Mouse (Mus musculus) heart, postnatal 4 days (tissue): ENCODE measurements at regions not wholly inside any gene's neighbourhood (a gene's known extent, or its start where the extent isn't known, plus 50 kb on each side); places are given as distances from the start of the nearest gene placed in this dataset.

Experiments
- DNase-seq: peaks from one replicate; pipeline ENCODE4 v3.0.0; 2021

DNA sequence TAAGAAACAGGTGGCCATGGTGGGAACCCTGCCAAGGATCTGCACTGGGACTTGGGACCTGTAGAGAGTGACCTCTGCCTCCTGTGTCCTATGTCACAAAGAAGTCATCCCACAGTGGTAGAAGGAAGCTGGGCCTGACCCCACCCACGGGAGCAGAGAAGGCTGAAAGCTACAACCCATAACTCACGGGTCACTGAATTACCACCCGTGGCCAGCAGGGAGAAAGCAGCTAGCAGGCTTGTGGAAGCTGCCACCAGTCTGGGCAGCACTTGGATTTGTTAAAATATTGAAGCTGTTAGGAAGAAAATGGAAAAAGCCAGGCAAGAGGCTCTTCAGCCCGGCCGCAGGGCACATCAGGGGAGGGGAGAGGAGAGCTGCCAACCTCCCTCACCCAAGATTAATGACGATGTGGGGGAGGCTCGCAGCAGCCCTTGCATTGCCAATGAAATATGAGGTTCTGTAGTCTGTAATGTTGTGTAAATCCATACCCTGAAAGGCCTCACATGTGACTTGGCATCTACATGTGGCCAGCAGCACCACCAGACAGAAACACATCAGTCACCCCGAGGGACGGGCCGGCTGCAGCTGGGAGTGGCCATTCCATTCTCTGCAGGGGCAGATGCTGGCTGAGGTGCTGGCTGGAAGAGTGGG lies 94.5 kb downstream of the Olfm1 start:
- no peak for DNase-seq

DNA sequence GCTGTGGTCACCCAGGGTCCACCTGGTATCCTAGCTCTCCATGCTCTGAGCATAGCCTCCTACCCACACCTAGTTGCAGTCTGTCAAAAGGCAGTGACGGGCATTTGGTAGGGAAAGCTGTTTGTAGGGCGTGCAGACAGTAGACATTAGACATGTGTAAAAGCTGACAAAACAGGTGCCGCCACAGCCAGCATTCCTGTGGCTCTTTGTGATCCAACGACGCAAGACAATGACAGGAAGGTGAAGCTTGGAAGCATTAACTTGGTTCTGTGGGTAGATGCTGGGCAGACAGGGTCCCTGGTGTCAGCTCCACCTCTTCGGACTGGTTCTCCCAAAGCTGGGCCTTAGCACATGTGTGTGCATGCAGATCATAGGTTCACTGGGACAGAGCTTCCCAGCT lies 96.5 kb downstream of the Olfm1 start:
- DNase-seq: no peak

DNA sequence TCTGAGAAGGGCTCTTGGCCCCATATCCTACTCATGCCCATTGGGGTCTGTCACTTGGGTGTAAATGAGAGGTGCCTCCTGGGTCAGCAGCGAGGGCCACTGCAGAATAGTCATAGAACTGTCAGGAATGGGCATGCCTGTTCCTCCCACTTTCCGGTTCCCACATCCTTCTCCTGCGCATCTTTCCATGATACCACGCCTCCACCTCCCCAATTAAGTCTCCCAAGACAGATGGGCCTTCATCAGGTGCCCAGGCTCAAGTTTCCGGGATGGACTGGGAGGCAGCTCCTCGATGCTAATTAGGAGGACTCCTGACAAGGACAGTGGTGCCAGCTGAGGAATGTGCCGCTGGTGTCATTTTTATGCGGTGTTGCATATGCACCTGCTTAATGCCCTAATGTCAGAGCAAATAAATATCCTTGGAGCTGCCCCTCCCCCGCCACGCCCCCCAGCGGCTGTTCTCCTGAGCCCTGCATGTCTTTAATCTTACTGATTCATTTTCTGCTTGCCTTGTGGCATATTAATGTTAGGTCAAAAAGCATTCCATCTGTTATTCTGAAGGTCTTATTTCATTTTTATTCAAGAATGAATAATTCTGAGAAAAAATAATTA lies 97.2 kb downstream of the Olfm1 start:
- no peak for DNase-seq

DNA sequence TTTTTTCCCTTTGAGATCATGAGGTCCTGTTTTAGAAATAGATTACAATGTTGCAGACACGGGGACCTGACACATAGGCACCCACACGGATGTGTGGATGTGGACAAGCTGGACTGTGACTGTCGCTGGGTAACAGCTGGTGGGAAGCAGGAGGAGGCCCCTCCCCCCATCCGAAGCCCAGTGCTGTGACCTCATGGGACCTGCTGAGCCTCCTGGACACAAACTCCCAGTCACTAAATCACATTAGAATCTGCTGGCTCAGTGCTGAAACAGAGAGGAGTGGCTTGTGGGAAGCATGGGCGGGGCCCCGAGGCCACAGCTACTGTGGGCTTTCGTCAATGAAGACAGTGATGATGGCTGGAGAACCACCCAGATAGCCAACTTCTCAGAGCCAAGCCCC lies 101.7 kb downstream of the Olfm1 start:
- peak; percentile 55 for DNase-seq

DNA sequence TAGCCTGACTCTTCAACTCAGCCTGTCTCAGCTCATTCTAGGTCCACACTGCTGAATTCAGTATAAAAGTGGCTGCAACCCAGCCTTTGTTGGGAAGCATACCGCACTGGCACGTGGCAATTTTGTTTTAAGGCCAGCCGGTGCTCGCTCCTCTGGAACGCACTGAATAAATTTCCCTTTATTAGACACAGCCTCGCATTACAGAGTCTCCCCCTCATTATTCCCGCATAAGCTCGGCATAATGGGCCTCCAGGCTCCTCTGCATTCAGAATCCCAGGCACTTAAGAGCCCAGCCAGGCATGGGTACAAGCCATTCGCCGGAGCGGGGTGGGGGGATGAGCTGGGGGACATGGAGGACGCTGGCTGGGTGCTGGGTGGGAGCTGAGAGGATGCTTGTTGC lies 103.4 kb downstream of the Olfm1 start:
- DNase-seq: no peak

DNA sequence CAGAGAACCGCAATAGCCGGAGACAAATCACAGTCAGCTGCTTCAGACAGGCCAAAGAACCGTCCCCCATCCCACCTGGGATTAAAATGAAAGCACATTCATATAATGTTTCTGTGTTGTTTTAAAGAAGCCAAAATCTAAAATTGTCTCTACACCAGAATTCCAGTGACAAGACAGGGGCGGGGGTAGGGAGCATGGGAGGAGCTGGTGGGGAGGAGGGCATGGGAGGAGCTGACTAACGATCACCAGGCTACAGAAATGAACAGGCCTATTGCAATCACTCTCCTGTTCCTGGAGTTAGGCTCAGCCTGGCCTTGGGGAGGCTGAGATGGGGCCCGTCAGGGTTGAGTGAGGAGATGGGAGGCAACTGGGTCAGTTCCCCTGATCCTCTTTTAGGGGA lies 105.9 kb downstream of the Olfm1 start:
- no peak for DNase-seq

DNA sequence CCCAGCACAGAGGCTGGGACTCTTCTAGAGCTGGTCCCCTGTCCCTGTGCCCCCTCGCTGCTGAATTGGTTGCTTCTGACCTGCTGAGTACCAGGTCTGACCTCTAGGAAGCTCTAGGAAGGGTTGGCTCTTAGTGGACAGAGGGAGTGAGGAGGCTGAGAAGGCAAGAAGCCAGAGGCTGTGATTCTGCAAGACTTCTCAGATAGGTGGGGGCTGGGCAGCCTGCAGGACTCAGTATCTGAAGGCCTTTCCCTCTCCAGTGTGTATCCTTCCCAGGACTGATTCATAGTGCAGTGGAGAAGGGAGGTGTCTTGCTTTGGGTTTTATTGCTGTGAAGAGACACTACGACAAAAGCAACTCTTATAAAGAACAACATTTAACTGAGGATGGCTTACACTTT lies 106.6 kb downstream of the Olfm1 start:
- DNase-seq: no peak

DNA sequence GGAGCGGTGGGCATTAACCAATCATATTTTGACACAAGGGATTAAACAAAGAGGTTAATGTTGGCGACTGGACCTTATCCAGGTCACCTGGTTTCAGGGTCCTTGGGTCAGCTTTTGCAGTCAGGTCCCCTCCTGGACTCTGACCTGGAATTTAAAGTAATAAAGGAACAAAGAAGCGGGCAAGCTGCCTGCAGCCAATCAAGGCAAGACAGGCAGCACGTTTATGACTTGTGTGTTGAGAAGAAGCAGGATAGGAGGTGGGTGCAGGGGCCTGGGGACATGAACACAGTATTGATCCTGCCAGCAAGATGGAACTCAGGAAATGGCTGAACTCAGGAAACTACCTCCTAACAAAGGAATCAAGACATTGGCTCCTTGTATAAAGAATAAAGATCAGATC lies 108.5 kb downstream of the Olfm1 start:
- DNase-seq: no peak

DNA sequence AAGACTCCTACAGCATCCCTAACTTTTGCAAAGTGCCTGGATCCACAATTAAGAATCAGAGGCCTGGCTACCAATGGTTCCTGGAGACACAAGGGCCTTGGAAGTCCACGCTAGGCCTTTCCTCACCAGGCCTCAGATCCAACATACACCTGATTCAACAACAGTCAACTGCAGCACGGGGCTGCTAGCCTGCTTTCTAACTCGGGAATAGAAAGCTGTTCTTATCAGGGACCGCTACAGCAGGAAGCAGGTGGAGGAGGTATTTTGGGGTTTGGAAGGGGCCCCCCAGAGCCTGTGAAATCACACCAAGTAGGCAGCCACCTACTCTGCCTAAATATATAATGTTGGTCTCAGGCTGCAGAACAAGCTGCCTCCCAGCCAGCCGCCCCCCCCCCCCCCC lies 111.1 kb downstream of the Olfm1 start:
- DNase-seq: no peak

DNA sequence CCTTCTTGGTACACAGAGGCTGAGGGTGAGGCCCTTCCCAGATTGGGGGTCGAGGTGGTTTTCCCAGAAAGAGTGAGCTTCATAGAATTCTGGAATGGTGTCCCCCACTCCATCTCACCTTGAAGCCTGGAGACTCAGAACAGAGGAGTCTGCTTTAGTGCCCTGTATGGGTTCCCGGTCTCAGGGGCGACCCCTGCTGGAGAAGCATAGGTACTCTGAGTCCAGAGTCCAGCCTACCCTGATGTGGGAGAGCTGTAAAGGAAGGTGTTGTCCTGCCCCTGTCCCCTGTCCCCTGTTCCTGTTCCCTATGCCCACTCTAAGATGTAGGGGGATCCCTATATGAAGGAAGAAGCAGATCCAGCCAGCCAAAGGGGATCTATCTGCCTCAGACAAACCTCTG lies 111.9 kb downstream of the Olfm1 start:
- DNase-seq: peak; percentile 79

DNA sequence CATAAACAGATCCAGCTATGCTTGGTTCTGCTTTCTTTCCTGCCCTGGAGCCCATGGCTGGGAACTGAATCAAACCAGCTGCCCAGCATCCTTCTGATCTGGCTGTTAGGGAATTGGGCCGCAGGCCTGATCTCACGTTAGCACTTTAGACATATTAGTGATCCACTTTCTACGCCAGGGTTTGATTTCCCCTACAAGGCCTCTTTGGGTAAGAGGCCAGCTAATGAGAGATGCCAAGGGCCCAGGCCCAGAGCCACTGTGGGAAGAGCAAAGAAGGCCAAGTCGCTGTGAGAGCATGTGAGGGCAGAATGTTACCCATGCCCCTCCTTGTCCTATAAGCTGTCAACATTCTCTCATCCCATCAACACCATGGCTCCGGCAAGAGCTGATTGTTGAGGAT lies 116.3 kb downstream of the Olfm1 start:
- DNase-seq: peak; percentile 17

DNA sequence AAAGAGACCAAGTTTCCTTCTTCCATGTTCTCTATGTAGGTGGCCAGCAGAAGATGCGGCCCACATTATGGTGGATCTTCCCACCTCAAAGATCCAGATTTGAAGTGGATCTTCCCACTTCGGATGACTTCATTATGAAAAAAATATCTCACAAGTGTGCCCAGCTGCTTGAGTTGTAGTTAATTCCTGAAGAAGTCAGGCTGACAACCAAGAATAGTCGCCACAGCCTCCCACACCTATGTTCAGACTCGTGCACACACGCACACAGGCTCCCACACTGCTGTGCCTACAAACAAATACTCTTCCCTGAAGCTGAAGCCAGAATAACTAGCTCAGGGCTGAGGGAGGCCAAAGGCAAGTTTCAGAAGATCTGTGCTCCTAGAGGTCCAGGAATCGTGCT lies 119.4 kb downstream of the Olfm1 start:
- DNase-seq: no peak

DNA sequence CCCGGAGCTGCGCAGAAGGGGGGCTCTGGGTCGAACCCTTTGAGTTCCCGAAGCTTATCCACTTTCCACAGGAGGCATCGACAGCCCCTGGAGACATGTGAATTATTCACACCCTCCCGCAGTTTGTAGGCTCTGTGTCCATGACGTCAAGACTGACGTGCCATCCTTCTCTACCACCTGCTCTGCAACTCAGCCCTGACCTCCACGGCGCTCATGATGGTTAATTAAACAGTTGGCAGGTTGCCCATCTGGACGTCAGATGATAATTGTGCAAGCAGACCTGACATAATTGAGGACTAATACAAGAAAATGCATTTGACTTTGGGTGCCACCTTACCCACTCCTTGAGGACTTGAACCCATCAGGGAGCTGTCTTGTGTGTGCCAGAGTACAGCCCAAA lies 121.1 kb upstream of the Ppp1r26 start:
- no peak for DNase-seq

DNA sequence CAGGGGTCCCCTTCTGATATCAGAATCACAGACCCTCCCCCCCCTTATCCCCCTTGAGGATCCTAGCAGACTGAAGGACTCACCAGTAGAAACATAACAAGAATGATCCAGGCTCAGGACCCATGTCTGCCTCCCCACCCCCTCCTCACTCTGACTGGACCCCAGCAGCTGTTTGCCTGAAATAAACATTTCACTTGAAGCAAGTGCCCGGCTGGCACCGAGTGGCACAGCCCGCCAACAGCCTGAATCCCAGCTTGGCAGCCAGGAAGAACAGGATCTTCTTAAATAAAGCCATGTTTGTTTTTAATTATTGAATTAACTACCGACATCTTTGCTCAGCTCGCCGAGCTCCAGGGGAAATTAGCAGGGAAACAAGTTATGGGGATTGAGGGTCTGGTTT lies 120.5 kb upstream of the Ppp1r26 start:
- no peak for DNase-seq

DNA sequence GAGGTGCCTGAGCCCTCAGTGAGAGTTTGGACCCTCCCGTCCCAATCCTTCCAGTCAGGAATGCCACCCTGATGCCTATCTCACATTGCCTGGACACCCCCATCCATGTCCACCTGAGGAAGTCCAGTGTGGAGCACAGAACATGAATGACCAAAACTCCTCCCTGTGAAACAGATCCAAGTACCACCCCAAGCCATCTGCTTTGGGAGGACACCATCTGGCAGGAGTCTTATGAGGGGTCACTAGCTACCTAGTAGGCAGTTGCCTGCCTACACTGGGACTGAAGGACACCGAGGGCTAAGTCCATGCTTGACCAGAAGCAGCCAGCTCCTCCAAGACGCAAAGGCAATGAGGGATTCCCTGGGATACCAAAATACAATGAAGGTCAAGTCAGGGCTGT lies 119.9 kb upstream of the Ppp1r26 start:
- DNase-seq: no peak

DNA sequence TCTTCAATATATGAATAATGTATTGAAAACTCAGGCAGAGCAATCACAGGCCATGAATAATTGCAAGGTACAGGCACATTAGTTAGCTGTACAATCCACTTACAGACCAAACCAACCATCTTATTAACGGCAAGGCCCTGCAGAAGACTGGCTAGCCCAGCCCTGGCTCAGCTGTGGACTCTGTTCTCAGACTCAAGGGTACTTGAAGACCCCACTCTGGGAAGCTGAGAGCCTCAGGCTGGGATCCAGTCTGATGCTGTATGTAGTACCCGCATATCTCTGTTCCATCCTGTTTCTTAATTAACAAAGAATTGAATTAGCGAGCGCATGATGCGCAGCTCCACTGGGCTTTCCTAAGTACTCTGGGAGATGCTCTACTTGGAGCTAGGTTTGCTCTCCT lies 117.5 kb upstream of the Ppp1r26 start:
- DNase-seq: no peak

DNA sequence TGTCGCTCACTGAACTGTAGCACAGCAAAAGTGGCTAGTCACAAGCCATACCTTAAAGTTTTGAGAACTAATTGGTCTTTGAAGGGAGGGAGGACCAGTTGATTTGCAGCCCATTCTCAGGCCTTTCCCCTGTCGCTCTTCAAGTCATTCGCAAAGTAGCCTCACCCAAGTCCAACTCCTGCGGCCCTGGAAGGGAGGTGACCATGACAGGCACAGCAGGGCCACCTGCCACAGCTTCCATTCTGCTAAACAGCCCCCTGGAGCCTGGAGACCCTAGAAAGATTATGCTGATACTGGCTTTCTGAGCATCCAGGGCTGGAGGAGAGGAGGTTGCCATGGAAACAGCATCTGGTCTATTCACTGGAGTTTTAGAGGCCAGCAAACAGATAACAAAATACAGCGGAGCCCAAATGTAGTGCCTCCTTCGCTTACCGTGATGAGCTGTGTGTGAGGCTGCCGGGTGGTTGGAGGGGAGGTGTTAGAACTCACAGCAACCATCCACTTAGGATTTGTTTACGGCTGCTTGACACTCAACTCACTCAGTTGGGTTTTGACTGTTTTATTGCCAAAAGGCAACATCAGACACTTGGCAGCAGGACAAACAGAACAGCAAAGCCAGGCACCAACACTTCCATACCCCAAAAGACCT lies 111.3 kb upstream of the Ppp1r26 start:
- DNase-seq: no peak

DNA sequence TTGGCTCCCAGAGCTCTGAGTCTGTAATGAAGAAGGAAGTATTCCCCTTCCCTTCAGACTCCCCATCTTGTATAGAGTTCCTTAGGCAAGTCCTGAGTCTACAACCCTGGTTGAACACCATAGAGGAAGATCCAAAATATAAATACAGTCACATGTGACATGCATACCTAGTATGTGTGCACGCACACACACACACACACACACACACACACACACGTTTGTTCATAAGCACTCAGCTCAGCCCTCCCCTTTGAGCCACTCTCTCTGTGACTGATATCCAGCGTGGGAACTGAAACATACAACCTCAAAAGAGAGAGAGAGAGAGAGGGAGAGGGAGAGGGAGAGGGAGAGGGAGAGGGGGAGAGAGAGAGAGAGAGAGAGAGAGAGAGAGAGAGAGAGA lies 110.8 kb upstream of the Ppp1r26 start:
- no peak for DNase-seq

DNA sequence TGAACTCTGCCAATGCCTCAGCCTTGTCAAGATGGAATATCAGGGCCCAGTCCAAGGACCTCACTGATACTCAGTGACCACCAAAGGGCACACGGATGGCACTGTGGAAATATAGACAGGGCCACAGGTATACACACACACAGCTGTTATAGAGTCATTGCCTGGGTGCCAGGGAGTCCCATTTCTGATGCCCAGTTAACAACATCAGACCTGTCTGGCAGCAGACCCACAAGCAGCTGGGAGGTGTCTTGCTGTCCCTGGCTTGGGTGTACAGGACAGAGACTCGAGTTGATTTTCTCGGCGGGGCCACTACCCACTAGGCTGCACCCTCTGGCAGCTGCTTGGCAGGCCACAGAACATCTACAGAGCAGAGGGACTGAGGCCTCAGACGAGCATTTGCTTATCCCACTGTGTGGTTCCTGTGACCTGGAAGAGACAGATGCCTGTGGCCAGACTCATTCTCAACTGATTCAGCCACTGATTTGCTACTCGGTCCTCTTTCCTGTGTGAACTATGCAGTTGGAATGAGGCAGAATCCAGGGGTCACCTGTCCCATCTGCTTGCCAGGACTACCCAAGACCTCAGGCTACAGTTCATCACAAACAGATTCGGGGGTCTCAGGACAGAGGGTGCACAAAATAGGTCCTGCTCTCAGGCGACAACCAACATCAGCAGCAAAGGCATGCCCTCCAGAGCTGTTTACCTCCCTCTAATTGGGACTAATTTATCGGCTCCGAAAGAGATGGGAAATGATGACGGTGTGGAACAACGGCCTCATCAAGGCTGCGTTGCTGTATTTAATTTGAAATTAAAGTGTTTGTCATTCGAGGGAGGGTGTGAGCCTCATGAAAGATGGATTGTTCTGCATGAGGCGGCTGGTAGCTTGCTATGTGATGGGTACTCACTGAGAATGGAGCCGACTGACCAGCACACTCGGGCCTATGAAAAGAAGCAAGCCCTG lies 110.0 kb upstream of the Ppp1r26 start:
- no peak for DNase-seq

DNA sequence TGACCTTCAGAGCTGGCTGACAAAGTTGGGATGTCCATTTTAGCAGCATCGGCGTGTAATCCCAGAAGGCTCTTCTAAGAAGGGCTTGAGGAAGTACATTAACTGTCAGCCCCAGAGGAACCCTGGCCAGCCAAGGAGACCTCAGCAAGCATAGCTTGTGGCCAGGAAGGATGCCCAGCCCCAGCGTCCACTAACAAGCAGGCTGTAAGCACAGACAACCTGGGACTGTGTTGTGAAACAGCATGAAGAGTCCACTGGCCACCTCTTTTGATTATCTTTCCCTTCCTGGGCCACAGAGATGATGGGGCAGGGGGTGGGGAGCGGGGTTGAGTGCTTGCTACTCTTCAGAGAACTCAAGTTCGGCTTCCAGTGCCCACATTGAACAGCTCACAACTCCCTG lies 109.0 kb upstream of the Ppp1r26 start:
- no peak for DNase-seq

DNA sequence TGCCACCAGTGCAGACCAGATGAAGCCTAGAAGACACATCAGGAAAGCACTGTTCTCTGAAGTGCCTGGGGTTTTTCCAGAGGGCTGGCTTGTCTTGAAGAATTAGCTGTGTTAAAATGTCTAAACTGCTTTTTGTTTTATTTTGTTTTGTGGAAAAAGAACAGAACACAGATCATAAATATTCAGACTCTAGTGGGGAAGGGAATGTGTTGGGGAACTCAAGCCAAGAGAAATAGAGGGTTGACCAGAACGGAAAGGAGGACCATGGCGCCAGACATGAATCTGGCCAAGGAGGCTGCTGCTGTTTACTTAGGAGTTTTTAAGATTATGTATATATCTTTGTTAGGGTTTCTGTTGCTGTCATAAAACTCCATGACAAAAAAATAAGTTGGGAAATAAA lies 105.3 kb upstream of the Ppp1r26 start:
- DNase-seq: no peak

DNA sequence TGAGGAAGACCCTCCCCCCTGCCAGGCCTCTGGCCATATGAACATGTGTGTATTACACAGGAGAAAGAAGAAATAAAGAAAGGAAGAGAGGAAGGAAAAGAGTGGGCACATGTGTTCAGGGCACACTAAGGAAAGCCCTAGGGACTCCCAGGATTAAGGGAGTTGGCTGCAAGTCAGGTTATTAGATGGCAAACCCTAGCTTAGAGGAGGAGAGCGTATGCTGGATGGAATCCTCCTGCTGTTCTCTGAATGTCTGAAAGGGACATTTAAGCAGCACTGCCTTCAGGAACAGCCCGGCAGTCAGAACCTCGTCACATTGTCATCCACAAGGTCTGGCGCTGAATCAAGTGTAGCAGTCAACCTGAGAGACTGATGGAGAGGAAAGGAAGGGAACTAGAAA lies 98.1 kb upstream of the Ppp1r26 start:
- DNase-seq: no peak

DNA sequence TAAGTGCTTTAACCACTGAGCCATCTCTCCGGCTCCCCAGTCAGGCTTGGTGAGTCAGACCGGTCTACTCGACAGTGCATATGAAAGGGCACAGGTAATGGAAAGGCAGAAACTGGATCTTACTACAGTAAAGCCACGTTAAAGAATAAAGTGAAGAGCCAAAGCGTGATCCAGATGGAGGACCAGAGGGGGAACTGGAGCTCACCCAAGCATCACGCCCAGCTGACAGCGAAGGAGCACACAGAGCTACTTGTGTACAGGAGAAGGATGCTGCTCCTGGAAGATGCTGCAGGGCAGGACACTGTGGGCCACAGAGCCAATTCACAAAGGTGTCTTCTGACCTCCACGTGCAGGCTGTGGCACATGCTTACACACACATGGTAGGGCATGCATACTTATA lies 96.7 kb upstream of the Ppp1r26 start:
- DNase-seq: no peak
